Mouse (Mus musculus): ENCODE data around the gene Disc1.

DNA sequence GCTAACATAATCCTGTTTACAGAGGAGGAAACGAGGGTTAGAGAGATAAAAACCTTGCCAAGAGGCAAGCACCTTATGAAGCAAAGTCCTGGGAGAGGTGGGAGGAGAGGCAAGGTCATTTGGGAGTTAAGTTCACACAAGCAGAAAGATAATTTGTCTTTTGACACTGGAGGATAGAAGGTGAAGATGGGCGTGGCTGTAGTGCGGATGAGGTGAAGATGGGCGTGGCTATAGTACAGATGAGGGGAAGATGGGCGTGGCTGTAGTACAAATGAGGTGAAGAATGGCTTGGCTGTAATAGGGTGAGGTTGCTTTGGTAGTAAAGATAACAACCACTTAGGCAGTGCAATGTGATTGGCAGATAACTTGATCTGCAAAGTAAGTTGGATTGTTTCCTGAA lies 22.7 kb upstream of the Disc1 start:
- TF ChIP-seq CTCF (IDR thresholded peaks at IDR 0.05), result no peak
- TF ChIP-seq EP300 (IDR thresholded peaks at IDR 0.05), result no peak
